Mouse (Mus musculus) embryonic facial prominence, embryonic 14.5 days (tissue): ENCODE measurements at regions not wholly inside any gene's neighbourhood (a gene's known extent, or its start where the extent isn't known, plus 50 kb on each side); places are given as distances from the start of the nearest gene placed in this dataset. TPM values are rescaled to one million over a fixed set of nuclear protein-coding genes. Genes with fewer than 3 reads are reported as not detected.

Source experiments
- ATAC-seq: fragments of 200-750 bp; cut with Nextera tagmentation; 2 replicates; pipeline ENCODE4 v1.8.0; 2017; ENCODE audit warnings: low read depth, moderate number of reproducible peaks, moderate TSS enrichment
- DNase-seq: peaks from one replicate; pipeline ENCODE4 v3.0.0-alpha.2; 2015; ENCODE audit warnings: low spot score
- H3K27ac ChIP-seq: fragments of 300-500 bp; sonication (generic); replicated peaks from 2 replicates; pipeline ENCODE4 v1.5.1; 2014; ENCODE audit warnings: low read depth, mild to moderate bottlenecking, low read length, moderate library complexity
- H3K27me3 ChIP-seq: fragments of 300-500 bp; sonication (generic); replicated peaks from 2 replicates; pipeline ENCODE4 v1.6.1; 2014; ENCODE audit warnings: low read length; ENCODE audit not compliant: control insufficient read depth, insufficient read depth
- H3K36me3 ChIP-seq: fragments of 300-500 bp; sonication (generic); 2 replicates; pipeline ENCODE4 v1.6.1; 2014; ENCODE audit warnings: low read length, mixed read lengths; ENCODE audit not compliant: control insufficient read depth, insufficient read depth
- H3K4me1 ChIP-seq: fragments of 300-500 bp; sonication (generic); 2 replicates; pipeline ENCODE4 v1.6.1; 2014; ENCODE audit warnings: antibody characterized with exemption, low read length; ENCODE audit not compliant: control insufficient read depth, insufficient read depth
- H3K4me2 ChIP-seq: fragments of 300-500 bp; sonication (generic); 2 replicates; pipeline ENCODE4 v1.6.1; 2014; ENCODE audit warnings: low read depth, mild to moderate bottlenecking, low read length, moderate library complexity, mixed read lengths
- H3K4me3 ChIP-seq: fragments of 300-500 bp; sonication (generic); 2 replicates; pipeline ENCODE4 v1.5.1; 2014; ENCODE audit warnings: low read depth, mild to moderate bottlenecking, low read length
- H3K9ac ChIP-seq: fragments of 300-500 bp; sonication (generic); 2 replicates; pipeline ENCODE4 v1.6.1; 2014; ENCODE audit warnings: low read depth, mild to moderate bottlenecking, low read length, moderate library complexity, mixed read lengths
- H3K9me3 ChIP-seq: fragments of 300-500 bp; sonication (generic); 2 replicates; pipeline ENCODE4 v1.6.1; 2016; ENCODE audit warnings: low read length; ENCODE audit not compliant: control insufficient read depth
- WGBS: fragments of 180-500 bp; shearing (Covaris S2); extraction: QIAGEN DNeasy Blood & Tissue Kit; methylation state at CpG from one replicate; pipeline ENCODE4 v1.1.7; 2014; 5-methylcytosine and 5-hydroxymethylcytosine counted together
- microRNA-seq: library from miRNA; unstranded; fragments of <30 nt; microRNA quantifications from one replicate; pipeline ENCODE4, GENCODE M21; 2016; ENCODE audit warnings: borderline number of aligned reads

GRCm38 (mm10) chr5:51040463-51040862 is 527.1 kb downstream of the Ppargc1a start:
- H3K9me3 ChIP-seq = no peaks in the 10 kb centered on the region
- no peak overlapping the region for H3K9ac ChIP-seq
- no peaks in the 10 kb centered on the region for H3K36me3 ChIP-seq
- 70% methylated on average over 6 of the region's 6 CpGs for WGBS
- H3K4me1 ChIP-seq = no peaks in the 10 kb centered on the region
- DNase-seq (no peak), ATAC-seq (no peak)
- no peaks in the 10 kb centered on the region for H3K27me3 ChIP-seq
- no peak overlapping the region for H3K27ac ChIP-seq
- no peak overlapping the region for H3K4me3 ChIP-seq
- H3K4me2 ChIP-seq = no peak overlapping the region

- Histone ChIP-seq H3K9me3 (no peaks in the 10 kb centered on the region), H3K4me2 (no peak overlapping the region), H3K4me1 (no peaks in the 10 kb centered on the region), H3K27me3 (no peaks in the 10 kb centered on the region), H3K36me3 (no peaks in the 10 kb centered on the region), H3K4me3 (no peak overlapping the region), H3K9ac (no peak overlapping the region), H3K27ac (no peak overlapping the region)
- no peak for DNase-seq
- no peak for ATAC-seq
- 72% methylated on average over 5 of the region's 5 CpGs for WGBS
Observed at GRCm38 (mm10) chr5:51039713-51040178, 527.8 kb downstream of the Ppargc1a start.

- ATAC-seq (no peak), DNase-seq (no peak)
- no peak overlapping the region for H3K27ac ChIP-seq
- WGBS = 60% methylated on average over 2 of the region's 2 CpGs
- H3K9me3 ChIP-seq = no peaks in the 10 kb centered on the region
- H3K27me3 ChIP-seq = no peaks in the 10 kb centered on the region
- no peaks in the 10 kb centered on the region for H3K36me3 ChIP-seq
- no peak overlapping the region for H3K4me2 ChIP-seq
- no peak overlapping the region for H3K4me3 ChIP-seq
- H3K4me1 ChIP-seq = no peaks in the 10 kb centered on the region
- H3K9ac ChIP-seq = no peak overlapping the region
Observed at GRCm38 (mm10) chr5:51036450-51036990, 531.0 kb downstream of the Ppargc1a start.

GRCm38 (mm10) chr5:51028966-51029365 is 538.6 kb downstream of the Ppargc1a start:
- Histone ChIP-seq H3K27me3 (no peaks in the 10 kb centered on the region), H3K9ac (no peak overlapping the region), H3K9me3 (no peaks in the 10 kb centered on the region), H3K4me2 (no peak overlapping the region), H3K4me3 (no peak overlapping the region), H3K36me3 (no peaks in the 10 kb centered on the region), H3K4me1 (no peaks in the 10 kb centered on the region), H3K27ac (no peak overlapping the region)
- no peak for DNase-seq
- ATAC-seq = no peak
- WGBS = 75% methylated on average over 4 of the region's 4 CpGs

GRCm38 (mm10) chr5:50990822-50991537 is 576.5 kb downstream of the Ppargc1a start:
- Histone ChIP-seq H3K4me1 (no peaks in the 10 kb centered on the region), H3K27ac (no peak overlapping the region), H3K4me2 (no peak overlapping the region), H3K9ac (no peak overlapping the region), H3K9me3 (no peaks in the 10 kb centered on the region), H3K27me3 (no peaks in the 10 kb centered on the region), H3K36me3 (no peaks in the 10 kb centered on the region), H3K4me3 (no peak overlapping the region)
- DNase-seq = no peak
- no peak for ATAC-seq
- 92% methylated on average over 2 of the region's 2 CpGs for WGBS

Small RNA genes lying in the stretch of these regions (microRNA-seq; reads per million reads assigned to microRNA genes)
- gene Gm44377 = not detected
